Mouse (Mus musculus): ENCODE measurements around the gene Med13. TPM values are rescaled to one million over a fixed set of nuclear protein-coding genes. Genes with fewer than 3 reads are reported as not detected.

The Med13 gene
- polyA plus RNA-seq, 1 experiment from 2014 or later = 9.6 TPM

DNA sequence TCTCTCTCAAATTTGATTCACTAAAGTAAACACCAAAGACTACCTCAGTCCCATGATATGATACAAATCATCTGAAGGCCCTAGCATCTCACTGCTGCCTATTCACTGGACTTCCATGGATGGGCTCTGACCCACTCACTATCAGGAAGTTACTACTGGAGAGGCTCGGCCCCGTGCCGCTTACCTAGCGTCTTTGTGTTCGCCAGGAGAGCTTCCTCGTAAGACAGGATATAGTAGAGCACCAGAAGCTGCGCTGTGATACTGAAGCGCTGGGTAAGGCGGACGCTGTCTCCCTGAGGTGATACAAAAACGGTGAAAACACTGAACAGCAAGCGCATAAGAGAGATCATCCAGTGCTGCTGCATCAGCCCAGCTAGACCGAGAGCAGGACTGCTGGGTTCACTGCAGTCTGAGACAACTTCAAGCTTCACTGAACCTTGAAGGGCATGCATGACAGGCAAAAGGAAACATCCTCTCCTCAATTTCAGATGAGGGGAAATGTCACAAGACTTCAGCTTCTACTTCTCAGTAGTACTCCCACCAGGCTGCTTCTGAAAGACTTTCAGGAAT lies 125.5 kb downstream of the Med13 start:
- Histone ChIP-seq H3K4me2 (no peak overlapping the region), H3K9me3 (replicated peaks; ENCODE audit: control insufficient read depth, low read length) (no peaks in the 10 kb centered on the region), H3K36me3 (ENCODE audit: control insufficient read depth, insufficient read depth, low read length) (peaks cover 26% of the 10 kb centered on the region), H3K4me1 (ENCODE audit: control insufficient read depth, insufficient read depth, low read length) (no peaks in the 10 kb centered on the region), H3K4me3 (ENCODE audit: low read depth, low read length) (no peak overlapping the region), H3K27me3 (ENCODE audit: control insufficient read depth, insufficient read depth, low read length) (no peaks in the 10 kb centered on the region), H3K27ac (ENCODE audit: low read depth, low read length) (no peak overlapping the region), H3K9ac (ENCODE audit: low read depth, low read length) (no peak overlapping the region)
- WGBS (ENCODE audit: insufficient replicate concordance) = 93% methylated on average over 13 of the region's 13 CpGs
- ATAC-seq (replicated peaks; ENCODE audit: insufficient number of reproducible peaks, low FRiP score, low TSS enrichment) = no peak

DNA sequence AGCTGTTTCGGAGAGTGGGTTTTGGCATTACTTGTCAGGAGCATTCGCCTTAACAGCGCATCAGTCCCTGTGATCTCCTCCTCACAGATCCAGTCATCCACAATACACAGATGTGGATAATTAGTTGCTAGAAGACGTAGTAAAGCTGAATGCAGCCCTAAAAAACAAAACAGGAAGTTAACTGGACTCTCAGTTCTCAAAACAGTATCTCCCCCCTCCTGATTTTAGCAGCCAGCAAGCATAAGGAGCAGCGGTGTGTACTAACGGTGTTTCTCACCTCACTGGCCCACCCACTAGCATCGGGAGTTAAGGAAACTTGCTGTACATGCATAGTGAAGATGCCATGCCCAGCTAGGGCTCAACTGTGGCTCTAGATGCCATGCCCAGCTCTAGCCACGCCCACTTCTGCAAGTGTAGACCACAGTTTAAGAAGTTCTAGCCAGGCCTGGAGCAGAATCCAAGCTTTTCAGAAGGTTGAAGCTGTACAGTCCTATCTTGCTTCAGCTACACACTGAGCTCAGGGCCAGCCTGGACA lies 130.7 kb downstream of the Med13 start:
- Histone ChIP-seq H3K4me3 (ENCODE audit: low read depth, low read length) (no peak overlapping the region), H3K27ac (ENCODE audit: low read depth, low read length) (no peak overlapping the region), H3K4me2 (no peak overlapping the region), H3K4me1 (ENCODE audit: control insufficient read depth, insufficient read depth, low read length) (no peaks in the 10 kb centered on the region), H3K27me3 (ENCODE audit: control insufficient read depth, insufficient read depth, low read length) (no peaks in the 10 kb centered on the region), H3K9ac (ENCODE audit: low read depth, low read length) (no peak overlapping the region), H3K36me3 (ENCODE audit: control insufficient read depth, insufficient read depth, low read length) (peaks cover 20% of the 10 kb centered on the region), H3K9me3 (replicated peaks; ENCODE audit: control insufficient read depth, low read length) (no peaks in the 10 kb centered on the region)
- no peak for ATAC-seq (replicated peaks; ENCODE audit: insufficient number of reproducible peaks, low FRiP score, low TSS enrichment)
- WGBS (ENCODE audit: insufficient replicate concordance) = 89% methylated on average over 8 of the region's 8 CpGs

DNA sequence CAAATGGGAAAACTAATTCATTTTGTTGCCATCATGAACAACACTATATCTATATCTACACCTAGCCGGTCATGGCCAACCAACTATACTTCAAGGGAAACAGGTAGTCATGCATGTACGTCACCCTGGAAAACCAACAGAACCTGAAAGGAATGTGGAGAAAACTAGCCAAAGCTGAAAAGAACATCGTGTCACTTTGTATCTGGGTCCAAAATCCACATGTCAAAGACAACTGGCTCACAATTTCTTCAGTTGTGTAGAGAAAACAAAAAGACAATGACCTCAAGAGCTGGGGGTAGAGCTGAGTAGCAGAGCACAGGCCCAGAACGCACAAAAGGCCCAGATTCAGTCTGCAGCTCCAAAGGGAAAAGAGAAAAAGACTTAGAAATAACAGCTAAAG lies 131.6 kb downstream of the Med13 start:
- Histone ChIP-seq H3K27me3 (ENCODE audit: control insufficient read depth, insufficient read depth, low read length) (no peaks in the 10 kb centered on the region), H3K9me3 (replicated peaks; ENCODE audit: control insufficient read depth, low read length) (no peaks in the 10 kb centered on the region), H3K4me3 (ENCODE audit: low read depth, low read length) (no peak overlapping the region), H3K4me1 (ENCODE audit: control insufficient read depth, insufficient read depth, low read length) (no peaks in the 10 kb centered on the region), H3K9ac (ENCODE audit: low read depth, low read length) (no peak overlapping the region), H3K4me2 (no peak overlapping the region), H3K27ac (ENCODE audit: low read depth, low read length) (no peak overlapping the region), H3K36me3 (ENCODE audit: control insufficient read depth, insufficient read depth, low read length) (peaks cover 18% of the 10 kb centered on the region)
- 87% methylated on average over 4 of the region's 4 CpGs for WGBS (ENCODE audit: insufficient replicate concordance)
- no peak for ATAC-seq (replicated peaks; ENCODE audit: insufficient number of reproducible peaks, low FRiP score, low TSS enrichment)

Other genes with a start within 250 kb of the Med13 start
- gene Brip1, start 156.4 kb downstream of the Med13 start, polyA plus RNA-seq (2014; fragmentation: Nextera tagmentation; extraction: Ambion mirVana) = 5.8 and 6.8 TPM in 2 replicates
- gene Ints2, start 100.0 kb downstream of the Med13 start, polyA plus RNA-seq (2014; fragmentation: Nextera tagmentation; extraction: Ambion mirVana) = 21.0 and 22.2 TPM in 2 replicates
- 38.4 and 41.5 TPM in 2 replicates for gene Rnft1, start 127.1 kb upstream of the Med13 start, polyA plus RNA-seq (2014; fragmentation: Nextera tagmentation; extraction: Ambion mirVana)
- 43.4 and 50.0 TPM in 2 replicates for gene Rps6kb1, start 187.2 kb upstream of the Med13 start, polyA plus RNA-seq (2014; fragmentation: Nextera tagmentation; extraction: Ambion mirVana)
- 10.6 and 12.2 TPM in 2 replicates for gene Tubd1, start 187.4 kb upstream of the Med13 start, polyA plus RNA-seq (2014; fragmentation: Nextera tagmentation; extraction: Ambion mirVana)

Data from heart, embryonic 11.5 days (tissue).